Mouse (Mus musculus) spleen, adult 2 months (tissue): ENCODE results near the gene Dcx.

Source experiments
- CTCF ChIP-seq: fragments of 200-500 bp; IDR thresholded peaks from 2 replicates; pipeline ENCODE4 v1.5.1; 2011; ENCODE audit warnings: mild to moderate bottlenecking, inconsistent platforms; ENCODE audit not compliant: insufficient read depth, insufficient read length, insufficient replicate concordance; ENCODE audit errors: extremely low read depth
- POLR2A ChIP-seq: fragments of 200-500 bp; IDR thresholded peaks from 2 replicates; pipeline ENCODE4 v1.6.1; 2011; ENCODE audit warnings: low read depth, low read length, inconsistent platforms

GRCm38 (mm10) chrX:143896936-143897335, 36.2 kb downstream of the Dcx start:
- TF ChIP-seq CTCF (no peak), POLR2A (no peak)
